Mouse (Mus musculus) midbrain, postnatal 0 days (tissue): ENCODE measurements at regions not wholly inside any gene's neighbourhood (a gene's known extent, or its start where the extent isn't known, plus 50 kb on each side); places are given as distances from the start of the nearest gene placed in this dataset.

Experiments used
- ATAC-seq: fragments of 200-750 bp; cut with Nextera tagmentation; 2 replicates; pipeline ENCODE4 v1.8.0; 2017; ENCODE audit warnings: moderate number of reproducible peaks, mild to moderate bottlenecking, moderate TSS enrichment, moderate library complexity; ENCODE audit not compliant: low FRiP score
- DNase-seq: peaks from one replicate; pipeline ENCODE4 v3.0.0-alpha.2; 2015; ENCODE audit warnings: low spot score
- H3K27ac ChIP-seq: fragments of 300-500 bp; sonication (generic); 2 replicates; pipeline ENCODE4 v1.5.1; 2014; ENCODE audit warnings: low read depth, mild to moderate bottlenecking, low read length, mixed read lengths
- H3K27me3 ChIP-seq: fragments of 300-500 bp; sonication (generic); 2 replicates; pipeline ENCODE4 v1.6.1; 2014; ENCODE audit warnings: low read length, control low read depth, mixed read lengths; ENCODE audit not compliant: insufficient read depth
- H3K36me3 ChIP-seq: fragments of 300-500 bp; sonication (generic); 2 replicates; pipeline ENCODE4 v1.6.1; 2014; ENCODE audit warnings: low read length, control low read depth, mixed read lengths; ENCODE audit not compliant: insufficient read depth
- H3K4me1 ChIP-seq: fragments of 300-500 bp; sonication (generic); 2 replicates; pipeline ENCODE4 v1.6.1; 2014; ENCODE audit warnings: mild to moderate bottlenecking, control low read depth, antibody characterized with exemption, low read length, mixed read lengths; ENCODE audit not compliant: insufficient read depth
- H3K4me2 ChIP-seq: fragments of 300-500 bp; sonication (generic); 2 replicates; pipeline ENCODE4 v1.6.1; 2014; ENCODE audit warnings: low read depth, mild to moderate bottlenecking, low read length, mixed read lengths; ENCODE audit not compliant: poor library complexity, severe bottlenecking
- H3K4me3 ChIP-seq: fragments of 300-500 bp; sonication (generic); 2 replicates; pipeline ENCODE4 v1.5.1; 2014; ENCODE audit warnings: low read depth, mild to moderate bottlenecking, low read length, moderate library complexity
- H3K9ac ChIP-seq: fragments of 300-500 bp; sonication (generic); replicated peaks from 2 replicates; pipeline ENCODE4 v1.6.1; 2014; ENCODE audit warnings: mild to moderate bottlenecking, low read length, moderate library complexity, mixed read lengths; ENCODE audit not compliant: poor library complexity, severe bottlenecking
- H3K9me3 ChIP-seq: fragments of 300-500 bp; sonication (generic); 2 replicates; pipeline ENCODE4 v1.6.1; 2016; ENCODE audit warnings: low read length, control low read depth
- CTCF ChIP-seq: IDR thresholded peaks from 2 replicates; pipeline ENCODE4 v1.5.1; 2016; ENCODE audit warnings: antibody characterized with exemption, mild to moderate bottlenecking
- WGBS: fragments of 180-500 bp; shearing (Covaris S2); extraction: QIAGEN DNeasy Blood & Tissue Kit; methylation state at CpG from one replicate; pipeline ENCODE4 v1.1.7; 2014; 5-methylcytosine and 5-hydroxymethylcytosine counted together

DNA sequence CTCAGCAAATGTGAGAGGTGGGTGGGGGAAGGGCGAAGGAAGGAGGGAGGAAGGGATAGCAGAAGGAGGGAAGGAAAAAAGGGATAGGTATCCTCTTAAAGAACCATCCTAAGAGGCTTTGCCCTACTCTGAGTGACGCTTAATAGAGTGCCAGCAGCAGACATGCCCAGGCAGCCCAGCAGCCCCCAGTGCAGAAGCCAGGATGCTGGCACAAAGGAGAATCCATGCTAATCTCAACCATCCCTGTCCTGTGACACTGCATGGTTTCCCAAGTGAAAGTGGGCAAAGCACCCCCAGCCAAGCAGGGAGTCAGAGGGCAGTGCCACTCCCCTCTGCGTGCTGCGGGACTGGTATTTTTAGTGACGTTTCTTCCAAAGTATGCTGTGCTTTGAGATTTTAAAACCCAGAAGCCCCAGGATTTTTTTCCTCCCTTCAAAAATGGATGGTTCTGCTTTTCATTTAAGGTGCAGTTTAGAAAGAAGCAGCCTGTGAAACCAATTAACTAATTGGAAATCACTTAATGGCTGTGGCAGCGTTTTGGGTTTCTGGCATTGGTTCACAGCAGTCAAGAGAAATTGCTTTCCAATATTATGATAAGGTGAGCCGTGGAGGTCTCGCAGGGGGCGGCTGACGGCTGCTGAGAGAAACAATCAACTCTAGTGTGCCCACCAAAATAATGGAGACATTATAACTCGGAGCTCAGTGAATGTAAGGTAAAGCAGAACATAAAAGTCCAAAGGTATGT lies 141.2 kb upstream of the Noct start:
- Histone ChIP-seq H3K9ac (no peak overlapping the region), H3K36me3 (no peaks in the 10 kb centered on the region), H3K4me2 (no peak overlapping the region), H3K9me3 (no peaks in the 10 kb centered on the region), H3K4me1 (no peaks in the 10 kb centered on the region), H3K27me3 (no peaks in the 10 kb centered on the region), H3K4me3 (no peak overlapping the region), H3K27ac (no peak overlapping the region)
- 58% methylated on average over 11 of the region's 11 CpGs for WGBS
- no peak for TF ChIP-seq CTCF
- ATAC-seq = no peak
- DNase-seq = no peak

GRCm38 (mm10) chr3:51083583-51083982 lies 140.7 kb upstream of the Noct start:
- Histone ChIP-seq H3K27me3 (no peaks in the 10 kb centered on the region), H3K27ac (no peak overlapping the region), H3K36me3 (no peaks in the 10 kb centered on the region), H3K4me1 (no peaks in the 10 kb centered on the region), H3K9me3 (no peaks in the 10 kb centered on the region), H3K4me3 (no peak overlapping the region), H3K9ac (no peak overlapping the region), H3K4me2 (no peak overlapping the region)
- 68% methylated on average over 7 of the region's 7 CpGs for WGBS
- DNase-seq (no peak), ATAC-seq (no peak)
- no peak for TF ChIP-seq CTCF

DNA sequence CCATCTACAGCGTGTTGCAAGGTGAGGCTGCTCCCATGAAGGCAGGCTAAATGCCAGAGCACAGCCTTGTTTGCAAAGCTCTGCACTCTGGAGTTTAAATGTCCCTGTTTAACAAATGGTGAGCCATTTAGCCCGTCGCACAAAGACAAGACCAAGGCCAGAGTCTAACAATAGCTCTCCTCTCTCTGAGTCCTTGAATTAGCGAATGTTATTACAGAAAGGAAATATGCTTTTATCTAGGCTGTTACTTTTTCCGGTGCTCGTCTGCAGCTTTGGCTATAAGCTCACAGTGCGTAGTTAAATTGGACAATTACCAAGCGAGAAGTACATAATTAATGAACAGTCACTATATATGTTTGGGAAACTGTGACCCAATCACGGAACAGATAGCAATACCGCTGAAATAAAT lies 137.8 kb upstream of the Noct start:
- DNase-seq (no peak), ATAC-seq (no peak)
- 43% methylated on average over 10 of the region's 10 CpGs for WGBS
- Histone ChIP-seq H3K9ac (no peak overlapping the region), H3K27ac (no peak overlapping the region), H3K36me3 (no peaks in the 10 kb centered on the region), H3K4me2 (no peak overlapping the region), H3K27me3 (no peaks in the 10 kb centered on the region), H3K4me1 (no peaks in the 10 kb centered on the region), H3K4me3 (no peak overlapping the region), H3K9me3 (no peaks in the 10 kb centered on the region)
- no peak for TF ChIP-seq CTCF

DNA sequence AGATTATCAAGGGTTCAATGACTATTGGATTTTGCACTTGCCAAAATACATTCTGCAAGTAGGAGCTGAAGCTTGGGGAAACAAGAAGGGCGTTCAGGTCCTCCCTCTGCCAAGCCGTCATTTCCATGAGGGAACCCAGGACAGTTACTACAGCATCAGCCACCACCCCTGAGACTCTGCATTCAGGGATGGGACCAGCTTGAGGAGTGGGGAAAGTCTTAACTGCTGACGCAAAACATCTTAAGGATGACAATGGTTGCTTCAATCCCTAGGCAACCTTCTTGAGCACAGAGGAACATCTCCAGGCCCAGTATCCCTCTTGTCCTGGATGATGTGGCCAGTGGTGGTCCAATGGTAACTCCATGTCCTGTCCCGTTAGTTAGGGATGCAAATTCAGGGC lies 137.2 kb upstream of the Noct start:
- Histone ChIP-seq H3K4me3 (no peak overlapping the region), H3K9me3 (no peaks in the 10 kb centered on the region), H3K4me2 (no peak overlapping the region), H3K4me1 (no peaks in the 10 kb centered on the region), H3K36me3 (no peaks in the 10 kb centered on the region), H3K27ac (no peak overlapping the region), H3K27me3 (no peaks in the 10 kb centered on the region), H3K9ac (no peak overlapping the region)
- TF ChIP-seq CTCF = no peak
- WGBS = 71% methylated on average over 4 of the region's 4 CpGs
- DNase-seq (no peak), ATAC-seq (no peak)

GRCm38 (mm10) chr3:51089036-51089669 lies 135.1 kb upstream of the Noct start:
- TF ChIP-seq CTCF = no peak
- H3K4me2 ChIP-seq = no peak overlapping the region
- no peaks in the 10 kb centered on the region for H3K36me3 ChIP-seq
- H3K9me3 ChIP-seq = no peaks in the 10 kb centered on the region
- H3K4me3 ChIP-seq = no peak overlapping the region
- H3K27me3 ChIP-seq = no peaks in the 10 kb centered on the region
- ATAC-seq (0 out of 2 replicates have a peak, but pooled peaks have one; percentile 22), DNase-seq (no peak)
- WGBS = 31% methylated on average over 10 of the region's 10 CpGs
- no peak overlapping the region for H3K9ac ChIP-seq
- H3K27ac ChIP-seq = peak overlapping the region; percentile 19; the same call in 1 of the 2 replicates
- H3K4me1 ChIP-seq = no peaks in the 10 kb centered on the region

GRCm38 (mm10) chr3:51091478-51091877 lies 132.8 kb upstream of the Noct start:
- no peak overlapping the region for H3K27ac ChIP-seq
- 90% methylated on average over 4 of the region's 4 CpGs for WGBS
- H3K27me3 ChIP-seq = no peaks in the 10 kb centered on the region
- ATAC-seq (no peak), DNase-seq (no peak)
- no peaks in the 10 kb centered on the region for H3K9me3 ChIP-seq
- H3K4me1 ChIP-seq = peaks cover 5% of the 10 kb centered on the region; the same call in 1 of the 2 replicates
- no peak for TF ChIP-seq CTCF
- no peak overlapping the region for H3K4me3 ChIP-seq
- H3K9ac ChIP-seq = no peak overlapping the region
- H3K4me2 ChIP-seq = no peak overlapping the region
- no peaks in the 10 kb centered on the region for H3K36me3 ChIP-seq
